Mouse (Mus musculus) subcutaneous adipose tissue, adult 2 months (tissue): ENCODE data around the gene Zfp740. TPM values are rescaled to one million over a fixed set of nuclear protein-coding genes. Genes with fewer than 3 reads are reported as not detected.

Experiments
- polyA plus RNA-seq: library from polyadenylated mRNA; depleted of rRNA; stranded (reverse); fragments of >200 nt; gene quantifications from 2 replicates; pipeline ENCODE4 v1.2.3, GENCODE M21; 2012; ENCODE audit warnings: low replicate concordance; rRNA removed

Zfp740 gene
- polyA plus RNA-seq = 29.3 and 49.5 TPM in 2 replicates

GRCm38 (mm10) chr15:102202971-102203834 is at the start of gene Zfp740:
TSS of gene Zfp740 (plus strand) at chr15:102203249.

GRCm38 (mm10) chr15:102204674-102205505 is 1.8 kb downstream of the Zfp740 start, which contains the start of gene Csad:
TSS of gene Csad (minus strand) at chr15:102204724.

GRCm38 (mm10) chr15:102231748-102232147 is 28.7 kb downstream of the Zfp740 start, which contains the start of gene Itgb7:
TSS of gene Itgb7 (minus strand) at chr15:102231944.

GRCm38 (mm10) chr15:102257202-102258075 is 54.4 kb downstream of the Zfp740 start, which contains the start of gene Rarg:
TSS of gene Rarg (minus strand) at chr15:102257517.

Other genes starting within 250 kb of the Zfp740 start
- gene Krt78, start 249.0 kb upstream of the Zfp740 start, polyA plus RNA-seq = 0.06 TPM in 2 replicates
- gene Krt8, start 198.8 kb upstream of the Zfp740 start, polyA plus RNA-seq = 2.4 and 188 TPM in 2 replicates
- gene Krt18, start 175.1 kb upstream of the Zfp740 start, polyA plus RNA-seq = 1.2 and 88.2 TPM in 2 replicates
- 50.5 and 145 TPM in 2 replicates for gene Eif4b, start 129.5 kb upstream of the Zfp740 start, polyA plus RNA-seq
- 150 and 234 TPM in 2 replicates for gene Tns2, start 102.8 kb upstream of the Zfp740 start, polyA plus RNA-seq
- 33.0 and 40.9 TPM in 2 replicates for gene Spryd3, start 67.0 kb upstream of the Zfp740 start, polyA plus RNA-seq
- gene Igfbp6, start 58.9 kb upstream of the Zfp740 start, polyA plus RNA-seq = 189 and 436 TPM in 2 replicates
- gene Soat2, start 52.7 kb upstream of the Zfp740 start, polyA plus RNA-seq = 0.47 and 1.2 TPM in 2 replicates
- gene Csad, start 1.5 kb downstream of the Zfp740 start, polyA plus RNA-seq = 247 and 354 TPM in 2 replicates
- gene Itgb7, start 28.7 kb downstream of the Zfp740 start, polyA plus RNA-seq = 6.4 and 14.8 TPM in 2 replicates
- 51.9 and 67.6 TPM in 2 replicates for gene Rarg, start 54.3 kb downstream of the Zfp740 start, polyA plus RNA-seq
- 0.11 and 0.48 TPM in 2 replicates for gene Gm9918, start 67.3 kb downstream of the Zfp740 start, polyA plus RNA-seq
- gene Mfsd5, start 76.2 kb downstream of the Zfp740 start, polyA plus RNA-seq = 111 and 118 TPM in 2 replicates
- gene Espl1, start 93.0 kb downstream of the Zfp740 start, polyA plus RNA-seq = 2.7 and 6.0 TPM in 2 replicates
- 128 and 134 TPM in 2 replicates for gene Pfdn5, start 122.9 kb downstream of the Zfp740 start, polyA plus RNA-seq
- 44.8 and 74.2 TPM in 2 replicates for gene Myg1, start 128.5 kb downstream of the Zfp740 start, polyA plus RNA-seq
- gene Aaas, start 147.5 kb downstream of the Zfp740 start, polyA plus RNA-seq = 28.0 and 43.4 TPM in 2 replicates
- 0.33 and 0.69 TPM in 2 replicates for gene Sp7, start 163.9 kb downstream of the Zfp740 start, polyA plus RNA-seq
- gene Sp1, start 202.9 kb downstream of the Zfp740 start, polyA plus RNA-seq = 15.4 and 32.6 TPM in 2 replicates
- 10.6 and 12.4 TPM in 2 replicates for gene Amhr2, start 242.1 kb downstream of the Zfp740 start, polyA plus RNA-seq